Mouse (Mus musculus): ENCODE results near the gene Tff1. TPM values are rescaled to one million over a fixed set of nuclear protein-coding genes. Genes with fewer than 3 reads are reported as not detected.

Tff1 gene
- polyA plus RNA-seq, 1 experiment, result not detected

- Histone ChIP-seq H3K4me3 (ENCODE audit: low read depth, low read length) (no peak overlapping the region), H3K27ac (ENCODE audit: insufficient read depth, low read length) (no peak overlapping the region), H3K36me3 (ENCODE audit: control insufficient read depth, insufficient read depth, low read length, poor library complexity, severe bottlenecking) (no peaks in the 10 kb centered on the region), H3K27me3 (ENCODE audit: control insufficient read depth, insufficient read depth, low read length, poor library complexity, severe bottlenecking) (no peaks in the 10 kb centered on the region), H3K9me3 (replicated peaks; ENCODE audit: control insufficient read depth, insufficient read depth, low read length, poor library complexity, severe bottlenecking) (no peaks in the 10 kb centered on the region), H3K4me1 (ENCODE audit: control insufficient read depth, insufficient read depth, low read length) (peaks cover 2% of the 10 kb centered on the region), H3K9ac (ENCODE audit: low read depth, poor library complexity, severe bottlenecking) (no peak overlapping the region)
- TF ChIP-seq POLR2A (IDR thresholded peaks at IDR 0.05; ENCODE audit: insufficient read depth, low read length), result no peak
- peak; percentile 90 for TF ChIP-seq CTCF (IDR thresholded peaks at IDR 0.05; ENCODE audit: low read depth, low read length)
These were observed 22.3 kb upstream of the Tff1 start for GRCm38 (mm10) chr17:31187370-31187769.

GRCm38 (mm10) chr17:31184269-31184990 lies 19.4 kb upstream of the Tff1 start:
- Histone ChIP-seq H3K9ac (ENCODE audit: low read depth, poor library complexity, severe bottlenecking) (no peak overlapping the region), H3K36me3 (ENCODE audit: control insufficient read depth, insufficient read depth, low read length, poor library complexity, severe bottlenecking) (no peaks in the 10 kb centered on the region), H3K4me1 (ENCODE audit: control insufficient read depth, insufficient read depth, low read length) (peaks cover 2% of the 10 kb centered on the region), H3K9me3 (replicated peaks; ENCODE audit: control insufficient read depth, insufficient read depth, low read length, poor library complexity, severe bottlenecking) (no peaks in the 10 kb centered on the region), H3K27me3 (ENCODE audit: control insufficient read depth, insufficient read depth, low read length, poor library complexity, severe bottlenecking) (no peaks in the 10 kb centered on the region), H3K27ac (ENCODE audit: insufficient read depth, low read length) (no peak overlapping the region), H3K4me3 (ENCODE audit: low read depth, low read length) (no peak overlapping the region)
- no peak for TF ChIP-seq CTCF (IDR thresholded peaks at IDR 0.05; ENCODE audit: low read depth, low read length)
- no peak for TF ChIP-seq POLR2A (IDR thresholded peaks at IDR 0.05; ENCODE audit: insufficient read depth, low read length)
- TF ChIP-seq EP300 (IDR thresholded peaks at IDR 0.05; ENCODE audit: insufficient read depth, low read depth, low read length), result no peak

GRCm38 (mm10) chr17:31183180-31183974 lies 18.3 kb upstream of the Tff1 start:
- no peaks in the 10 kb centered on the region for H3K27me3 ChIP-seq (ENCODE audit: control insufficient read depth, insufficient read depth, low read length, poor library complexity, severe bottlenecking)
- no peaks in the 10 kb centered on the region for H3K36me3 ChIP-seq (ENCODE audit: control insufficient read depth, insufficient read depth, low read length, poor library complexity, severe bottlenecking)
- TF ChIP-seq CTCF (IDR thresholded peaks at IDR 0.05; ENCODE audit: low read depth, low read length), result no peak
- no peak for TF ChIP-seq POLR2A (IDR thresholded peaks at IDR 0.05; ENCODE audit: insufficient read depth, low read length)
- TF ChIP-seq EP300 (IDR thresholded peaks at IDR 0.05; ENCODE audit: insufficient read depth, low read depth, low read length), result no peak
- peaks cover 2% of the 10 kb centered on the region for H3K4me1 ChIP-seq (ENCODE audit: control insufficient read depth, insufficient read depth, low read length)
- H3K9me3 ChIP-seq (replicated peaks; ENCODE audit: control insufficient read depth, insufficient read depth, low read length, poor library complexity, severe bottlenecking), result no peaks in the 10 kb centered on the region
- no peak overlapping the region for H3K27ac ChIP-seq (ENCODE audit: insufficient read depth, low read length)
- no peak overlapping the region for H3K9ac ChIP-seq (ENCODE audit: low read depth, poor library complexity, severe bottlenecking)
- H3K4me3 ChIP-seq (ENCODE audit: low read depth, low read length), result no peak overlapping the region

- no peak for TF ChIP-seq POLR2A (IDR thresholded peaks at IDR 0.05; ENCODE audit: insufficient read depth, low read length)
- TF ChIP-seq EP300 (IDR thresholded peaks at IDR 0.05; ENCODE audit: insufficient read depth, low read depth, low read length), result no peak
- TF ChIP-seq CTCF (IDR thresholded peaks at IDR 0.05; ENCODE audit: low read depth, low read length), result no peak
- no peak overlapping the region for H3K9ac ChIP-seq (ENCODE audit: low read depth, poor library complexity, severe bottlenecking)
These were observed 16.4 kb upstream of the Tff1 start for GRCm38 (mm10) chr17:31181490-31181889.

GRCm38 (mm10) chr17:31176321-31176720 lies 11.2 kb upstream of the Tff1 start:
- no peak overlapping the region for H3K27ac ChIP-seq (ENCODE audit: insufficient read depth, low read length)
- H3K27me3 ChIP-seq (ENCODE audit: control insufficient read depth, insufficient read depth, low read length, poor library complexity, severe bottlenecking), result no peaks in the 10 kb centered on the region
- no peaks in the 10 kb centered on the region for H3K36me3 ChIP-seq (ENCODE audit: control insufficient read depth, insufficient read depth, low read length, poor library complexity, severe bottlenecking)
- H3K9ac ChIP-seq (ENCODE audit: low read depth, poor library complexity, severe bottlenecking), result no peak overlapping the region
- H3K4me3 ChIP-seq (ENCODE audit: low read depth, low read length), result no peak overlapping the region
- no peaks in the 10 kb centered on the region for H3K9me3 ChIP-seq (replicated peaks; ENCODE audit: control insufficient read depth, insufficient read depth, low read length, poor library complexity, severe bottlenecking)
- no peaks in the 10 kb centered on the region for H3K4me1 ChIP-seq (ENCODE audit: control insufficient read depth, insufficient read depth, low read length)
- TF ChIP-seq POLR2A (IDR thresholded peaks at IDR 0.05; ENCODE audit: insufficient read depth, low read length), result no peak

More at GRCm38 (mm10) chr17:31181490-31181889, 16.4 kb upstream of the Tff1 start:
- Histone ChIP-seq H3K27me3 (ENCODE audit: control insufficient read depth, insufficient read depth, low read length, poor library complexity, severe bottlenecking) (no peaks in the 10 kb centered on the region), H3K27ac (ENCODE audit: insufficient read depth, low read length) (no peak overlapping the region), H3K9me3 (replicated peaks; ENCODE audit: control insufficient read depth, insufficient read depth, low read length, poor library complexity, severe bottlenecking) (no peaks in the 10 kb centered on the region), H3K4me3 (ENCODE audit: low read depth, low read length) (no peak overlapping the region), H3K4me1 (ENCODE audit: control insufficient read depth, insufficient read depth, low read length) (peaks cover 2% of the 10 kb centered on the region), H3K36me3 (ENCODE audit: control insufficient read depth, insufficient read depth, low read length, poor library complexity, severe bottlenecking) (no peaks in the 10 kb centered on the region)

- TF ChIP-seq EP300 (IDR thresholded peaks at IDR 0.05; ENCODE audit: insufficient read depth, low read depth, low read length), result no peak
- no peak for TF ChIP-seq CTCF (IDR thresholded peaks at IDR 0.05; ENCODE audit: low read depth, low read length)
- TF ChIP-seq POLR2A (IDR thresholded peaks at IDR 0.05; ENCODE audit: insufficient read depth, low read length), result no peak
- Histone ChIP-seq H3K27me3 (ENCODE audit: control insufficient read depth, insufficient read depth, low read length, poor library complexity, severe bottlenecking) (no peaks in the 10 kb centered on the region), H3K4me3 (ENCODE audit: low read depth, low read length) (no peak overlapping the region), H3K4me1 (ENCODE audit: control insufficient read depth, insufficient read depth, low read length) (no peaks in the 10 kb centered on the region), H3K9ac (ENCODE audit: low read depth, poor library complexity, severe bottlenecking) (no peak overlapping the region), H3K9me3 (replicated peaks; ENCODE audit: control insufficient read depth, insufficient read depth, low read length, poor library complexity, severe bottlenecking) (no peaks in the 10 kb centered on the region), H3K36me3 (ENCODE audit: control insufficient read depth, insufficient read depth, low read length, poor library complexity, severe bottlenecking) (no peaks in the 10 kb centered on the region), H3K27ac (ENCODE audit: insufficient read depth, low read length) (no peak overlapping the region)
These were observed 4.7 kb upstream of the Tff1 start for GRCm38 (mm10) chr17:31169796-31170195.
